Mouse (Mus musculus) spleen, adult 2 months (tissue): ENCODE measurements around the gene Dbndd1.
"Not testable (repeated sequence)": the region's sequence is repeated elsewhere in the genome, so short reads cannot be mapped to it uniquely, and the experiment has no call there.

Experiments
- CTCF ChIP-seq: fragments of 200-500 bp; IDR thresholded peaks from 2 replicates; pipeline ENCODE4 v1.5.1; 2011; ENCODE audit warnings: mild to moderate bottlenecking, inconsistent platforms; ENCODE audit not compliant: insufficient read depth, insufficient read length, insufficient replicate concordance; ENCODE audit errors: extremely low read depth
- POLR2A ChIP-seq: fragments of 200-500 bp; IDR thresholded peaks from 2 replicates; pipeline ENCODE4 v1.6.1; 2011; ENCODE audit warnings: low read depth, low read length, inconsistent platforms

GRCm38 (mm10) chr8:123520048-123520447, 4.8 kb upstream of the Dbndd1 start:
- not testable (repeated sequence) for TF ChIP-seq CTCF, POLR2A
